Mouse (Mus musculus) adrenal gland, postnatal 10 days (tissue): ENCODE results near the gene Sdk1. TPM values are rescaled to one million over a fixed set of nuclear protein-coding genes. Genes with fewer than 3 reads are reported as not detected.

ENCODE experiments used
- DNase-seq: peaks from one replicate; pipeline ENCODE4 v3.0.0; 2021; ENCODE audit warnings: mixed read lengths
- total RNA-seq, 2 experiments: library from RNA; stranded (reverse); gene quantifications; 2 replicates each; pipeline ENCODE4 v1.2.3; 2021

Sdk1 gene
- total RNA-seq, 2 experiments from 2014 or later, result 8.5 to 14.0 TPM

GRCm38 (mm10) chr5:141768761-141769515, 527.6 kb downstream of the Sdk1 start:
- DNase-seq, result no peak

- DNase-seq, result no peak
Measured at GRCm38 (mm10) chr5:141771516-141771915, 530.2 kb downstream of the Sdk1 start.

GRCm38 (mm10) chr5:141778231-141778630, 536.9 kb downstream of the Sdk1 start:
- no peak for DNase-seq

- no peak for DNase-seq
Measured at GRCm38 (mm10) chr5:141781142-141781541, 539.9 kb downstream of the Sdk1 start.

GRCm38 (mm10) chr5:141782330-141782729, 541.0 kb downstream of the Sdk1 start:
- DNase-seq, result no peak

- peak; percentile 14 for DNase-seq
Measured at GRCm38 (mm10) chr5:141783516-141783915, 542.2 kb downstream of the Sdk1 start.

- peak; percentile 76 for DNase-seq
Measured at GRCm38 (mm10) chr5:141793926-141794325, 552.6 kb downstream of the Sdk1 start.

- no peak for DNase-seq
Measured at GRCm38 (mm10) chr5:141823823-141824330, 582.6 kb downstream of the Sdk1 start.

- DNase-seq, result no peak
Measured at GRCm38 (mm10) chr5:141824739-141825379, 583.6 kb downstream of the Sdk1 start.

- DNase-seq, result no peak
Measured at GRCm38 (mm10) chr5:141835566-141835965, 594.3 kb downstream of the Sdk1 start.

GRCm38 (mm10) chr5:141836892-141837455, 595.7 kb downstream of the Sdk1 start:
- DNase-seq, result no peak

GRCm38 (mm10) chr5:141844701-141845100, 603.4 kb downstream of the Sdk1 start:
- DNase-seq, result no peak

GRCm38 (mm10) chr5:141847686-141848085, 606.4 kb downstream of the Sdk1 start:
- no peak for DNase-seq

- DNase-seq, result peak; percentile 41
Measured at GRCm38 (mm10) chr5:141852175-141852574, 610.9 kb downstream of the Sdk1 start.

GRCm38 (mm10) chr5:141856447-141856846, 615.2 kb downstream of the Sdk1 start:
- DNase-seq, result no peak

GRCm38 (mm10) chr5:141857781-141858180, 616.5 kb downstream of the Sdk1 start:
- DNase-seq, result no peak

GRCm38 (mm10) chr5:141858406-141859160, 617.3 kb downstream of the Sdk1 start:
- no peak for DNase-seq

GRCm38 (mm10) chr5:141866042-141866441, 624.8 kb downstream of the Sdk1 start:
- no peak for DNase-seq

- no peak for DNase-seq
Measured at GRCm38 (mm10) chr5:141873751-141874150, 632.5 kb downstream of the Sdk1 start.

GRCm38 (mm10) chr5:141880661-141881060, 639.4 kb downstream of the Sdk1 start:
- DNase-seq, result no peak

- no peak for DNase-seq
Measured at GRCm38 (mm10) chr5:141884111-141884647, 642.9 kb downstream of the Sdk1 start.

- no peak for DNase-seq
Measured at GRCm38 (mm10) chr5:141886006-141886405, 644.7 kb downstream of the Sdk1 start.
